Mouse (Mus musculus): ENCODE results near the gene Lrpap1. TPM values are rescaled to one million over a fixed set of nuclear protein-coding genes. Genes with fewer than 3 reads are reported as not detected.

The Lrpap1 gene
- total RNA-seq, 2 experiments from 2014 or later, result 139 to 153 TPM

DNA sequence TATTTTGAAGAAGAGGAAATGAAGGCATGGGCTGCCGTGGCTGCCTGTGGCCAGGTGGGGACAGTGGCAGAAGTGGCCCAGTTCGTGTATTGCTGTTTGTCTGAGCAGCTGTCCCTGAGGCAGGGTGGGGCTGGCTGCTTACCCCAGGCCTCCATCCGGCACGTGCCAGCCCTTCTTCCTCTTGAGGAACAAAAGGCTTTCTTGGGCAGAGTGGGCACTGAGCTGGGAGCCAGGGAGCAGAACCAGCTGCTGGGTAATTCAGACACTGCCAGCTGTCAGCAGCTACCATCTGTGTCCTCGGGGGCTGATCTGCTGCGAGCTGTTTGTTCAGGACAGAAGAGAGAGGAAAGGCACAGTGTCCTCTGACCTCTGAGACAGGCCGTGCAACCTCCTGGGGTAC lies 34.6 kb downstream of the Lrpap1 start:
- intact Hi-C loops (cut with DNase I), result no loop called here
- peak; percentile 28 to 29 for DNase-seq (ENCODE audit: low spot score in 2 of 2)

DNA sequence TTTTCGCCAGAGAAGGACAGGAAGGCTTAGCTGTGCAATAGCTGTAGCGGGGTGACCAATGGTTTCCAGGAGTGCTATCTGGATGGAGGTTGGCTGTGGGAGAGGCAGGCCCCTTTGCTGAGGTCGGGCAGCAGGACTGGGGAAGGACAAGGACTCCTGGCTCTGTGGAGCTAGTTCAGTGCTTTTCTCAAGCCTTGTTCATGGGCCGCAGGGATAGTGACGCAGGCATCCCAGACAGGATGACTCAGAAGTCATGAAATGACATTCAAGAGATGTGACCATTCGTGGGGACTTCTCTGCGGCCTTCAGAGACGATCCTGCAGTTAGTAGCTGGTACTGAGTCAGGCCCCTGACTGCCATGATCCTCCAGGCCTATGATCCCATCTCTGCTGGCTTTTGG lies 35.3 kb downstream of the Lrpap1 start:
- intact Hi-C loops (cut with DNase I), result no loop called here
- no peak for DNase-seq (ENCODE audit: low spot score in 2 of 2)

DNA sequence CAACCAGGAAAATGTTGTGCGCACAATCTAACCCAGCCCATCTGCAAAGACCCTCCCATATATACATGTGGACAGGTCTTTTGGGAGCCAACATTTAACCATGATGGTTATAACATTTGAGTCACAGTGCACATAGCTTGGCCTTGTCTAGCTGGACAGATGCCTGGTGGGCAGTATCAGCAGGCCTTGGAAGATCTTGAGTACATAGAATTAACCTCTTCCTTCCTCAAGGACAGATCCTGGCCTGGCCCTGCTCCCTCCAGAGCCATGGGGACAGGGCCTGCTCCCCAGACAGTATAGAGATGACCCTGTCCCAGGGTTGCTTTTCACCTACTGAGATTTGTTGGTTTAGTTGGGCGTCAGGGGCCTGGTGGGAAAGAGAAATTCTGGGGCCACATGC lies 35.7 kb downstream of the Lrpap1 start:
- intact Hi-C loops (cut with DNase I), result no loop called here
- DNase-seq (ENCODE audit: low spot score in 2 of 2), result no peak

DNA sequence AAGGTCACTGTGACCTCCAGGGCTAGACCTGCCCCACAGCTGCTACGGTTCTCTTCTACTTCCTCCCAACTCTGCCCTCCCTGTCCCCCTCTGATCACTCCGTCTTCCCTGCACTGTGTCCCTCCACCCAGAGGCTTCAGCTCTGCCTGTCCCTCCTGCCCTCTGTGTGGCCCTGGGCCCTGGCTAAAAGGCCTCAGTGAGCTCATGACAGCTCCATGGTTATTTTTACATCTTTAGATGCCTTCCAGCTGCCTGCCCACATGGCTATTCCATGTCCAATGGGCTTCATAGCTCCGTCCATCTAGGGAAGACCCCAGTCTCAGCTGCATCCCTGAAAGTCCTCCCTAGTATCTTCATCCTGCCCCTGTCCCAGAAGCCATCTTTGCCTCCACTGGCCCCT lies 45.5 kb downstream of the Lrpap1 start:
- intact Hi-C loops (cut with DNase I), result no loop called here
- DNase-seq (ENCODE audit: low spot score in 2 of 2), result no peak

DNA sequence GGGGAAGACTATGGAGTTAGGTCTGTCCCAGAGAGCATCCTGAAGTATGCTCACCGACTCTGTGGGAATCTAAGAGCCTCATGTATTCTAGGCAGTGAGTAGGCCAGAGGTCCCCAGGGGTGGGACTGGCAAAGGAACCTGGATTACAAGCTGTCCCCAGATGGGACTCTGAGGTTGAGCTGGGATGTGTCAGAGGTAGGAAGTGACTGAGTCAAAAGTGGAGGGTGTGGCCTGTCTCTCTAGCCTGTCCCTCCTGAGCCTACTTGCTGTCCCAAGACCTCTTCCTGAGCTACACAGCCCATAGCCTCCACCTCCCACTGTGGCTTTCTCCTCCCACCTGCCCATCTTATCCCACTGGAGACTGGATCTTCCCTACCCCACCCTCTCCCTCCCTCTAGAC lies 47.4 kb downstream of the Lrpap1 start:
- intact Hi-C loops (cut with DNase I), result loop anchor here (10.0 kb wide), 1 partner anchor 287 kb away; no protein-coding TSS in a partner anchor
- DNase-seq (ENCODE audit: low spot score in 2 of 2), result no peak

DNA sequence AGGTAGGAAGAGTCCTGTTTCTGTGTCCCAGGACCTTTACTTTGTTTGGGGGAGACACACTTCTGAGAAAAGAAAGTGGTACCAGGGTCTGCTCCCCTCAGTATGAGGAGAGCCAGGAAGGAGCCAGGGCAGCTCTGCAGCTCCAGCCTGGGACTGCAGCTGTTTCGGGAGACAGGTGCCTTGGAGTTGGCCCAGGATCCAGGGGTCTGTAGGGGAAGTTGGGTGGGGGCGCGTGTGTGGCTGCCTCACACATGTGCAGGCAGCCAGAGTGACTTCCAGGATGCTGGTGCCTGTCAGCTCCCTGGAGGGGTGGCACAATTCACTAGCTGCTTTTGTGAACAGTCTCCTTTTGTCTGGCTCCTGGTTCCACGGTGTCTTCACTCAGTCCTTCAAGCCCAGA lies 48.0 kb downstream of the Lrpap1 start:
- intact Hi-C loops (cut with DNase I), result loop anchor here (10.0 kb wide), 1 partner anchor 287 kb away; no protein-coding TSS in a partner anchor
- DNase-seq (ENCODE audit: low spot score in 2 of 2), result no peak

DNA sequence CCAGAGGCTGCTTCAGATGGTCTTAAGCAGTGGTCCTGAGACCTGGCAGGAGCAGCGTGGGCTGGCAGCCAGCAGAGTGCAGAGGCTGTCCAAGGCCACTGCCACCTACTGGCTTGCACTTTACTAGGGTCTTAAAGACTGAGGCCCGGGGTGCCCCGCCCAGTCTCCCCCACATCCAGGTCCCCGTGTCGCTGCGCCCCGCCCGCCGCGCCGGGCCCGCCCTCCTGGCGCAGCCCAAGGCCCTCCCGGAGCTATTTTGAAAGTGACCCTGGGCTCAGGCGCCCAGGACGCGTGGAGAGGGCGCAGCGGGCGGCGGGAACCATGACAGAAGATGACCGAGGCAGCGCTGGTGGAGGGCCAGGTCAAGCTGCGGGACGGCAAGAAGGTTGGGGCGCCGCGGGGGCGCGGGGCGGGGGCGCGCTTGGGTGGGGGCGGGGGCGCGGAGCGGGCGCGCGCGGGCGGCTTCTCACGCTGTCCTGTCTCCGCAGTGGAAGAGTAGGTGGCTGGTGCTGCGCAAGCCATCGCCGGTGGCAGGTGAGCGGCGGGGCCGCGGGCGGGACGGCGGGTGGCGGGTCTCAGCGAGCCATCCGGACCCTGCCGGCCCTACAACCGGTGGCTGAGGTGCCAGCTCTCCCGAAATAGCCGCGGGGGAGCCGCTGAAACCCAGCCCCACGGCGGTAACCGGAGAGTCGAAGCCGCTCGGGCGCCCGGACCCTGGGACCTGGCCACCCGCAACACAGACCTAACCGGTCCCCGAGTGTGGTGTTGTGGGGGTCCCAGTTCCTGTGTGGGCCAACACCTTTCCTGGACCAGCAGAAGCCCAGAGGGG lies 48.7 kb downstream of the Lrpap1 start, which contains the start of gene Dok7:
TSS of gene Dok7 (plus strand) at position 163 of the 829 bp plus-strand sequence.
- intact Hi-C loops (cut with DNase I), result loop anchor here (10.0 kb wide), 1 partner anchor 288 kb away; no protein-coding TSS in a partner anchor
- peak; percentile 54 to 64 for DNase-seq (ENCODE audit: low spot score in 2 of 2)

DNA sequence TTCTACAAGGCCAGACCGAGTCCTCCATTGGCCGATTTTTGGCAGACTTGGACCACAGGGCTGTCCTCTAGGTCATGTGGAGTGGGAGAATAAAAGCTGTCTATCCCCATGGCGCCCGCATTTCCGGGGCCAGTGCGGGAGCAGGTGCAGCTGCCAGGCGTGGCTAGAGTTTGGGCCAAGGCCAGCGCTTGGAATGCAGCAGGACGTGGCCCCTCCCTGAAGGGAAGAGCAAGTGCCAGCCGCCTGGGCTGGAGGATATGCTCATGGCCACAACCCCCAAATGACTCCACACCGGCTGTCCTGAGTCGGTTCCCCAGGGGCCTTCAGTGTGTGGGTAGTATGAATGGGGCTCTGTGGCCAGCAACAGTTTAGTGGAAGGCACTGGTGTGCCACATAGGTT lies 50.5 kb downstream of the Lrpap1 start:
- DNase-seq (ENCODE audit: low spot score in 2 of 2), result no peak
- intact Hi-C loops (cut with DNase I), result loop anchor here (10.0 kb wide), 1 partner anchor 290 kb away; no protein-coding TSS in a partner anchor

DNA sequence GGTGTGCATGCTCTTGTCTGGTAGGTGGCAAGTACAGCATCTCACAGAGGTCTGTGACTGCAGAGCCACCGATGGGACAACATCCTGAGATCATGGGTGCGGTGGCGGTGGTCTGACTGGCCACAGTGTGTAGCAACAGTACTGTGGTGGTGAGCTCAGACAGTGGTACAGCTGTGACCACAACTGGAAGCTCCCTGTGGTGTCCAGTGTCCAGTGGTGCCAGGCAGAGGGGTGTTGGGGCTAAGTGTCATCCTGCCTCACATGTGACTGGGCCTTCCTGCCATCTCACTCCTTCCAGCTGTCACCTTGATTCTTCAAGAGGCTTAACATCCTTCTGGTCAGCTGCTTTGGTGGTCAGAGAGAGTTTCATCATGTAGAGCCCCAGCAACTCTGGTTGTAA lies 50.9 kb downstream of the Lrpap1 start:
- intact Hi-C loops (cut with DNase I), result loop anchor here (10.0 kb wide), 1 partner anchor 290 kb away; no protein-coding TSS in a partner anchor
- no peak for DNase-seq (ENCODE audit: low spot score in 2 of 2)

DNA sequence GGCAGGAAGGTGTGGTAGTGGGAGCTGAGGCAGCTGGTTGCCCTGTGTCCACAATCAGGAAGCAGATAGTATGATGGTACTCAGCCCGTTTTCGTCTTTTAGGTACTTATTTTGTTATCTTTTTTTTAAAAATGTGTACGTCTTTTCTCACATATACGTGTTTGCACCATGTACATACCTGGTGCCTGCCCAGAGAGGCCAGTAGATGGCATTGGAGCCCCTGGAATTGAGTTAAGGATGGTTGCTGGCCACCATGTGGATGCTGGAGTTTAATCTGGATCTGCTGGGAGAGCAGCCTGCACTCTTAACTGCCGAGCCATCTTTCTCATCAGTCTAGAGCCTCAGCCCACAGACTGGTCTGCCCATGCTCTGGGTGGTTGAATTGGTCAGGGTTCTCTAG lies 55.0 kb downstream of the Lrpap1 start:
- DNase-seq (ENCODE audit: low spot score in 2 of 2), result no peak
- intact Hi-C loops (cut with DNase I), result loop anchor here (10.0 kb wide), 1 partner anchor 294 kb away; no protein-coding TSS in a partner anchor

DNA sequence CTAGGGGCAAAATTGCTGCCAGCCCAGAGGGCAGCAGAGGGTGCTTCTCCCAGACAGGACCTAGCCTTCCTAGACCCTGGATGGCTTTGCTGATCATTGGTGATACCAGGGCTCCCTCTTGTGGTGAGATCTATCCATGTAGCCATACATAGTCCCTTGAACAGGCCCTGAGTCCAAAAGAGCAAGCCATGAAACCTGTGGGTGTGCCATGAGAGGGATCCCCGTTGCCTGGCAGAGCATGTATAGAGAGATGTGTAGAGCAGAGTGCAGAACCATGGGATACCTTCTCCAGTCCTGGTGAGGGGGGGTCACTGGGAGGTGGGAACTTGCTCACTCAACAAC lies 62.5 kb downstream of the Lrpap1 start:
- DNase-seq (ENCODE audit: low spot score in 2 of 2), result peak; percentile 57 to 73
- intact Hi-C loops (cut with DNase I), result loop anchor here (1.0 to 10.0 kb wide), 3 partner anchors 56 to 368 kb away; no protein-coding TSS in a partner anchor

DNA sequence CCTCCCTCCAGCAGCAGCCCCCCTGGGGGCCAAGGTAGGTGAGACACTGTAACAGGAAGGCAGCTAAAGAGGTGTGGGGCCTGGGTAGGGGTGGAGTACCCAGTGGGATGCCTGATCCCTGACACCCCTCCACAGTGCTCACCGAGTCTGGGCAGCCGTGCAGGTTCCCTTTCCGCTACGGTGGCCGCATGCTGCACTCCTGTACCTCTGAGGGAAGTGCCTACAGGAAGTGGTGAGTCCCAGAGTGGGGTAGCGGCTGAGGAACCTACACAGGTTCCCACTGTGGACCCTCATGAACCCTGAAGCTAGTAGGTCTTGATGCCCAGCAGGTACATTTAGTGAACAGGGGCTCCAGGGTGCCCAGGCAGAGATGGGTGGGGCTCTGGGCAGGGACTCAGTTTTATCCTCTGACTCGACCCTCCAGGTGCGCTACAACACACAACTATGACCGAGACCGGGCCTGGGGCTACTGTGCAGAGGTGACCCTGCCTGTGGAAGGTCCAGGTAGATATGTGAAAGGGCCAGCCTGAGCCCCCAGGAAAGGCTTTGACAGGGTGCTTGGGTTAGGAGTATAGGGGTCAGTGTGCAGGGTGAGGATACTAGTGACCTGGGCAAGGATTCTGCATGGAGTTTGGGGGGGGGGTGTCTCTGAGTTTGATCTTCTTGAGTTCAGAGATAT lies 63.0 kb downstream of the Lrpap1 start:
- no peak for DNase-seq (ENCODE audit: low spot score in 2 of 2)
- intact Hi-C loops (cut with DNase I), result loop anchor here (1.0 to 10.0 kb wide), 3 partner anchors 55 to 368 kb away; no protein-coding TSS in a partner anchor

Other genes starting within 250 kb of the Lrpap1 start
- 1 to 10 TPM; 5.4 to 8.2 TPM for gene Msantd1, start 197.8 kb downstream of the Lrpap1 start, total RNA-seq (2021)
- 10 to 100 TPM; 51.1 to 55.7 TPM for gene Rgs12, start 156.3 kb downstream of the Lrpap1 start, total RNA-seq (2021)
- gene Hgfac, start 64.3 kb downstream of the Lrpap1 start, total RNA-seq (2021), result 1 to 10 TPM in 1 of 2 experiments, under 1 TPM in 1; 0.35 to 1.6 TPM
- 10 to 100 TPM; 21.7 to 29.2 TPM for gene Dok7, start 49.0 kb downstream of the Lrpap1 start, total RNA-seq (2021)
- gene Adra2c, start 172.6 kb upstream of the Lrpap1 start, total RNA-seq (2021), result 10 to 100 TPM; 22.9 to 24.1 TPM